Mouse (Mus musculus) cerebellum, postnatal 25 days (tissue): Measurements from ENCODE around the gene Slco1a5.
"Not testable (repeated sequence)": the region's sequence is repeated elsewhere in the genome, so short reads cannot be mapped to it uniquely, and the experiment has no call there.

Experiments used
- DNase-seq, 2 experiments: peaks; one replicate each; pipeline ENCODE4 v3.0.0; 2021; ENCODE audit warnings: mixed read lengths in 2 of 2

The Slco1a5 gene

GRCm38 (mm10) chr6:142322881-142323280 is at the start of gene Slco1a5:
Gene Slco1a5 (minus strand): TSS chr6:142322981.
- no peak for DNase-seq

- no peak for DNase-seq
Observed at GRCm38 (mm10) chr6:142369568-142369967, 46.8 kb upstream of the Slco1a5 start.

- DNase-seq, result no peak
Observed at GRCm38 (mm10) chr6:142367565-142367964, 44.8 kb upstream of the Slco1a5 start.

- no peak for DNase-seq
Observed at GRCm38 (mm10) chr6:142366473-142367018, 43.8 kb upstream of the Slco1a5 start.

- DNase-seq, result no peak
Observed at GRCm38 (mm10) chr6:142365742-142366472, 43.1 kb upstream of the Slco1a5 start.

- no peak for DNase-seq
Observed at GRCm38 (mm10) chr6:142363019-142363576, 40.3 kb upstream of the Slco1a5 start.

GRCm38 (mm10) chr6:142362036-142362435 is 39.3 kb upstream of the Slco1a5 start:
- no peak for DNase-seq

- no peak for DNase-seq
Observed at GRCm38 (mm10) chr6:142357106-142357505, 34.3 kb upstream of the Slco1a5 start.

- DNase-seq, result not testable (repeated sequence)
Observed at GRCm38 (mm10) chr6:142352099-142352498, 29.3 kb upstream of the Slco1a5 start.

GRCm38 (mm10) chr6:142347431-142348385 is 24.9 kb upstream of the Slco1a5 start:
- DNase-seq, result no peak

GRCm38 (mm10) chr6:142346181-142347110 is 23.7 kb upstream of the Slco1a5 start:
- no peak for DNase-seq

GRCm38 (mm10) chr6:142345440-142346038 is 22.8 kb upstream of the Slco1a5 start, which contains the start of gene Pyroxd1:
Gene Pyroxd1 (plus strand): TSS chr6:142345654.
- DNase-seq, result peak; percentile 89 to 90

GRCm38 (mm10) chr6:142343561-142343960 is 20.8 kb upstream of the Slco1a5 start:
- peak; percentile 18 to 58 for DNase-seq

GRCm38 (mm10) chr6:142339576-142339975 is 16.8 kb upstream of the Slco1a5 start:
- DNase-seq, result no peak

GRCm38 (mm10) chr6:142338961-142339360 is 16.2 kb upstream of the Slco1a5 start:
- DNase-seq, result no peak

- DNase-seq, result no peak
Observed at GRCm38 (mm10) chr6:142329201-142329600, 6.4 kb upstream of the Slco1a5 start.

GRCm38 (mm10) chr6:142326598-142326997 is 3.8 kb upstream of the Slco1a5 start:
- no peak for DNase-seq

- DNase-seq, result no peak
Observed at GRCm38 (mm10) chr6:142317106-142317505, 5.7 kb downstream of the Slco1a5 start.

- no peak for DNase-seq
Observed at GRCm38 (mm10) chr6:142314285-142314684, 8.5 kb downstream of the Slco1a5 start.

- no peak for DNase-seq
Observed at GRCm38 (mm10) chr6:142305076-142305475, 17.7 kb downstream of the Slco1a5 start.

- no peak for DNase-seq
Observed at GRCm38 (mm10) chr6:142298098-142298497, 24.7 kb downstream of the Slco1a5 start, which contains the start of gene Iapp. Gene Iapp (plus strand): TSS chr6:142298423.
